Mouse (Mus musculus) adrenal gland, adult 8-10 months (tissue): ENCODE data around the gene Slc25a28. TPM values are rescaled to one million over a fixed set of nuclear protein-coding genes. Genes with fewer than 3 reads are reported as not detected.

Experiments
- DNase-seq: peaks from one replicate; pipeline ENCODE4 v3.0.0; 2022
- microRNA-seq, 2 experiments: library from miRNA; unstranded; fragments of <30 nt; microRNA quantifications; one replicate each; pipeline ENCODE4 v1.2.0; 2022
- total RNA-seq, 4 experiments: library from RNA; stranded (reverse); gene quantifications; 2 replicates each; pipeline ENCODE4 v1.2.4; 2022

Gene Slc25a28
- total RNA-seq, 4 experiments from 2014 or later = 78.4 to 112 (median 83.7) TPM

- peak; percentile 76 for DNase-seq
Measured at GRCm38 (mm10) chr19:43630466-43631251, 44.0 kb downstream of the Slc25a28 start.

GRCm38 (mm10) chr19:43629088-43629487 lies 45.6 kb downstream of the Slc25a28 start:
- no peak for DNase-seq

GRCm38 (mm10) chr19:43627345-43627744 lies 47.3 kb downstream of the Slc25a28 start:
- DNase-seq = no peak

- DNase-seq = no peak
Measured at GRCm38 (mm10) chr19:43626160-43626559, 48.5 kb downstream of the Slc25a28 start.

GRCm38 (mm10) chr19:43623913-43624312 lies 50.8 kb downstream of the Slc25a28 start:
- DNase-seq = peak; percentile 54

- no peak for DNase-seq
Measured at GRCm38 (mm10) chr19:43619916-43620479, 54.7 kb downstream of the Slc25a28 start.

- no peak for DNase-seq
Measured at GRCm38 (mm10) chr19:43618505-43619030, 56.1 kb downstream of the Slc25a28 start.

- no peak for DNase-seq
Measured at GRCm38 (mm10) chr19:43617761-43618349, 56.8 kb downstream of the Slc25a28 start.

GRCm38 (mm10) chr19:43616889-43617288 lies 57.8 kb downstream of the Slc25a28 start:
- no peak for DNase-seq

- no peak for DNase-seq
Measured at GRCm38 (mm10) chr19:43616415-43616861, 58.2 kb downstream of the Slc25a28 start.

- DNase-seq = no peak
Measured at GRCm38 (mm10) chr19:43615571-43616414, 58.9 kb downstream of the Slc25a28 start.

- no peak for DNase-seq
Measured at GRCm38 (mm10) chr19:43615074-43615445, 59.6 kb downstream of the Slc25a28 start.

- no peak for DNase-seq
Measured at GRCm38 (mm10) chr19:43614341-43615073, 60.2 kb downstream of the Slc25a28 start.

Small RNA genes within 50 kb of the gene (microRNA-seq; reads per million reads assigned to microRNA genes)
- gene Gm22646 = 0 reads per million in 2 experiments

Other genes with a start within 250 kb of the Slc25a28 start
- under 1 TPM; 0.45 to 0.65 (median 0.60) TPM for gene Cnnm1, start 234.4 kb downstream of the Slc25a28 start, total RNA-seq
- gene Got1, start 150.3 kb downstream of the Slc25a28 start, total RNA-seq = 100 to 1,000 TPM; 106 to 317 (median 154) TPM
- not detected for gene Nkx2-3, start 62.6 kb downstream of the Slc25a28 start, total RNA-seq
- 10 to 100 TPM; 18.1 to 27.3 (median 23.6) TPM for gene Entpd7, start 14.8 kb upstream of the Slc25a28 start, total RNA-seq
- 10 to 100 TPM in 1 of 4 experiments, 1 to 10 TPM in 3; 9.3 to 12.4 (median 9.8) TPM for gene Cutc, start 78.1 kb upstream of the Slc25a28 start, total RNA-seq
- gene Cox15, start 78.1 kb upstream of the Slc25a28 start, total RNA-seq = 10 to 100 TPM; 36.5 to 56.6 (median 45.9) TPM
- 1 to 10 TPM in 1 of 4 experiments, under 1 TPM in 3; 0.03 to 1.1 (median 0.09) TPM for gene Abcc2, start 107.3 kb upstream of the Slc25a28 start, total RNA-seq